Mouse (Mus musculus): ENCODE measurements around the gene Ccdc88b. TPM values are rescaled to one million over a fixed set of nuclear protein-coding genes. Genes with fewer than 3 reads are reported as not detected.

Gene Ccdc88b
- total RNA-seq, 2 experiments from 2014 or later = 0.46 to 0.59 TPM

DNA sequence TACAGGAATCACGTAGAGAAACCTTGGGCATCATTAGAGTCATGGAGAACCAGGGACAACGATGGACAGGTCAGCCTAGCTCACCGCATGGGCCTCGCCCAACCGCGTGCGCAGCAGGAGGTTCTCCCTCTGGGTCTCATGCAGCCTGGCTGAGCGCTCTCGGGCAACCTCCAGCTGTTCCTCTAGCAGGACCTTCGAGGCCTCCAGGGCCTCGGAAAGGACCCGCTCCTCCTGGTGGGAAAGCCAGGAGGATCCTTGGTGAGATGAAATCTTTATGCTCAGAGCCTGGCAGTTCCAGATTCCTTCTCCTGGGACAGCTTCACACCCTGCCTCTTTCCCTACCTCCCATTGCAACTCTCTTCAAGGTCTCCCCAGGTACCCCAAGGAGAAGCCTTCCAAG lies 3.4 kb downstream of the Ccdc88b start:
- DNase-seq = no peak
- TF ChIP-seq CTCF (IDR thresholded peaks at IDR 0.05) = no peak
- no peak overlapping the region for H3K4me3 ChIP-seq
- intact Hi-C loops (cut with DNase I) = no loop called here
- no peak overlapping the region for H3K27ac ChIP-seq

DNA sequence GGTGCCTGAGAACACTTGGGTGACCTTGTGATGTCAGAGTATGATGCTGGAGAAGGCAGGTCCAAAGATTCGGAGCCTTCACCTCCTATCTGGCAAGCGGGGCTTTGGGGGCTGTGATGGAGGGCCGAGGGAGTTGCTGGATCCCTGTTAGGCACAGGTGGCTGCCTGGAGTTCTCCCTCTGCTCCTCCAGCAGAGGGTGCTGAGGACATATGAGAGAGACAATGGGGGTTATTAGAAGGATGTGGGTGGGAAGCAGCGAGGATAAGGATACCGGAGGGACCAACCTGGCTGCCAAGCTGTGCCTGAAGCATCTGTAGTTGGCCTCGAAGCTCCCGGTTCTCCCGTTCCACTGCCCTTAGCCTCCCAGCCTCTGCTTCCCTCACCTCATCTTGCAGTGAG lies 4.1 kb downstream of the Ccdc88b start:
- DNase-seq = no peak
- intact Hi-C loops (cut with DNase I) = no loop called here
- TF ChIP-seq CTCF (IDR thresholded peaks at IDR 0.05) = peak; percentile 17; the same call in 1 of the 2 replicates
- Histone ChIP-seq H3K4me3 (no peak overlapping the region), H3K27ac (no peak overlapping the region)

DNA sequence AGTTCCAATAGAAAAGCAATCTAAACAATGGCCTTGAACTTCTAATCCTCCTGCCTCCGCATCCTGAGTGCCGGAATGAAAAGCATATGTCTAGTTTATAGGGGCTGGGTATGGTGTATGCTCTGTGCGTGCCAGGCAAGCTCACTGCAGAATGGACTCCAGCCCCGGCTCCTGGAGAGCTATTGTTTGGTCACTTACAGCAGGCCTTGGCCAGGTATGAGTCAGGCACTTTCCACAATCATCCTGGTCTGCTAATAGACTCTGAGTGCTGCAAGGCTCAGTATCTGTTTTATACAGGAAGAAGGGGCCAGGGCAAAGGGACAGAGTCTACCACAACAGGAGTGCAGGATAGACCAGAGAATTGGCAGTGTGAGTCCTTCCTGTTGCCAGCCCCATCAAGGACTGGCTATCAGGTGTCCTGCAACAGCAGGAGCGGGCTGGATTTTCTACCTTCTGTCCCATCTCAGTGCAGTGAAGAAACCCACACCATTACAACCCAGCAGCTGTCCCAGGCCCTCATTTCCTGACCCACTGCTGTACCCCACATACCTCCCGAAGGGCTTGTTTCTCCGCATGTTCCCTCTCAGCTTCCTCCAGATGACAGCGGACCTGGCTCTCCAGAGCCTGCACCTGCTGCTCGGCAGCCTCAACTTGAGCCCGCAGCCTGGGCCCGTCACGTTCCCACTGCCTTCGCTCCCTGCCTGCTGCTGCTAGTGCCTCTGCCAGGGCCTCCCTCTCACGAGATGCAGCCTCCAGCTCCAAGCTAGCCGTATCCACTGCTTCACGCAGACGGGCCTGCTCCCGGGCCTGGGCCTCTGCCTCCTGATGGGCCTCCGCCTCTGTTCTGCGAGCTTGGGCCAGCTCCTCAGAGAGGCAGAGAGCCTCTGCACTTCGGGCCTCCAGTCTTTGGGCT lies 5.4 kb downstream of the Ccdc88b start:
- DNase-seq = no peak
- intact Hi-C loops (cut with DNase I) = no loop called here
- H3K27ac ChIP-seq = no peak overlapping the region
- H3K4me3 ChIP-seq = no peak overlapping the region
- no peak for TF ChIP-seq CTCF (IDR thresholded peaks at IDR 0.05)

DNA sequence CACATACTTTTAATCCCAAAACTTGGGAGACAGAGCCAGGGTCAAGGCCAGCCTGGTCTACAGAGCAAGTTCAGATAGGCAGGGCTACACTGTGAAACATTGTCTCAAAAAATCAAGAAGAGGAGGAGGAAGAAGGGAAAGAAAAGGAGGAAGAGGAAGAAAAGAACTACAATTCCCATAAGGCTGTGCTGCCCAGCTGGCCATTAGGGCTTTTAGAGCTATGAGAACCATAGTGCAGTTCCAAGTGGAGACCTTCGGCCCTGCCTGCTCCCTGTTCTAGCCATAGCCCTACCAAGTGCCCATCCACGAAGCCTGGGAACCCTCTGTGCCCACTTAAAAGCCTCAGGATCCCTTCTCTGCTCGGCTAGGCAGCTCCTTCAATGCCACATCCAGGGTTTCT lies 6.5 kb downstream of the Ccdc88b start:
- Histone ChIP-seq H3K4me3 (no peak overlapping the region), H3K27ac (no peak overlapping the region)
- no peak for DNase-seq
- intact Hi-C loops (cut with DNase I) = no loop called here
- no peak for TF ChIP-seq CTCF (IDR thresholded peaks at IDR 0.05)

DNA sequence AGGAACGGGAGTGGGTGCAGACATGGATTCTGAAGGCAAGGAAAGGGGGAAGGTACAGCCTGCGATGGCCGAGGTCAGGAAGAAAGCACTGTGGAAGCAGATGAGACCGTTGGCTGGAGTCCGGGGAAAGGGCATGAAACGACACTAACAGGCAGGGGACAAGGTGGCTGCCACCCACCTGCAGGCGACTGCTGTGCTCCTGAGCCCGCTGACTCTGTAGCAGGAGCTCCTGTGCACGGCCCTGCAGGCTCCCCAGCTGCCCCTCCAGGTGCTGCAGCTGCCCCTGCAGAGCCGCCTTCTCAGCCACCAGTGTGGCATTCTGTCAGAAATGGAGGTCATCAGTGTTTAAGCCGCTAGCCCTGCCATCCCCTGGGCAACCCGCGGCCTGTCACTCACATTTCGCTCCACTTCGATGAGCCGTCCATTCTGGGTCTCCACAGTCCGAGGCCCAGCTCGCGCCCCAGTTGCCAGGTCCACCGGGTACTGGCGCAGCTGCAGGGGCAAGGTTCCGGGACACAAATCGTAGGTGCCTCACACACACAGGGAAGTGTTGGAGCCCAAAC lies 8.4 kb downstream of the Ccdc88b start:
- no peak overlapping the region for H3K27ac ChIP-seq
- TF ChIP-seq CTCF (IDR thresholded peaks at IDR 0.05) = no peak
- intact Hi-C loops (cut with DNase I) = no loop called here
- DNase-seq = no peak
- H3K4me3 ChIP-seq = no peak overlapping the region

DNA sequence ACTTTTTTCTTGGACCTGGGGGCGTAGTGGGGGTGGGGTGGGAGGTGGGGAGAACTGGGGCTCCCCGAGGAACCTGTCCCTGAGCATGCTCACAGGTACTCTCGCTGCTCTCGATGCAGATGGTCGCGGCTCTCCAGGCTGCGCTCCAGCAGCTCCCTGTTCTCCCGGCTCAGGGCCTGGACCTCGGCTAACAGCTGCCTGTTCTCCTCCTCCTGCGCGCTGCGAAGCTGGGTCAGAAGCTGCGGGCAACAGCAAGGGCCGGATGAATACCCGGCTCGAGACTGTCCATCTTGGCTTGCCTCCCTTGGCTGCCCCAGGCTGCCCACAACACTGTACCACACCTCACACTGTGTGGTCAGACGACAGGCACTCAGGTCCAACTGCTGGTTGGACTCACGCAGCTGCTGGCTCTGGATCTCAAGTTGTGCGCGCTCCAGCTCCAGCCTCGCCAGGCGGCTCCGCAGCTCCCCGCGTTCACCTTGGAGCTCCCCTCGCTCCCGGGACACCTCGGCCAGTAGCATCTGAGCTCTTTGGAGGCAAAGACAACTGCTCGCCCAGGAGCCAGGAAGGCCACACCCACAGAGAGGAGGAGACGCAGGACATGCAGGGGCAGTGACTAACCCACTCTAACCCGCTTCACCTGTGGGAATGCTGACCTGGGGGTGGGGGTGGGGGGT lies 10.0 kb downstream of the Ccdc88b start:
- peak overlapping the region; percentile 54 for H3K4me3 ChIP-seq
- no peak overlapping the region for H3K27ac ChIP-seq
- no peak for DNase-seq
- intact Hi-C loops (cut with DNase I) = no loop called here
- no peak for TF ChIP-seq CTCF (IDR thresholded peaks at IDR 0.05)

DNA sequence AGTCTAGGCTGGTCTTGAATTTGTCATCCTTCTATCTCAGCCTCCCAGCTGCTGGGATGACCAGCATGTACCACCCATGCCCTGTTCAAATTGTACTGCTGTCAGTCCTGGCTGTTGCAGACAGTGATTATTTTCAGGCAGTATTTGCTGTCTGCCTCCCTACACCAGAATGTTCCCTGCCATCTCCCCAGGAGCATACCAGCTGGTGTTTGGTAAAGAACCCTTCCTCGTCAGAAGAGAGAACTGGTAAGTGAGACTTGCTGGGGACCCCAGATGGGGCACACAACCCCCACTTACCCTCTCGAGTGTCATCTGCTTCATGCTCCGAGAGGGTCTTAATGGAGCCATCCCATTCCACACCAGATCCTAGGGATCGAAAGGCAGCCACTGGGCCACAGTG lies 12.0 kb downstream of the Ccdc88b start:
- DNase-seq = no peak
- intact Hi-C loops (cut with DNase I) = no loop called here
- H3K27ac ChIP-seq = no peak overlapping the region
- no peak overlapping the region for H3K4me3 ChIP-seq
- TF ChIP-seq CTCF (IDR thresholded peaks at IDR 0.05) = no peak

DNA sequence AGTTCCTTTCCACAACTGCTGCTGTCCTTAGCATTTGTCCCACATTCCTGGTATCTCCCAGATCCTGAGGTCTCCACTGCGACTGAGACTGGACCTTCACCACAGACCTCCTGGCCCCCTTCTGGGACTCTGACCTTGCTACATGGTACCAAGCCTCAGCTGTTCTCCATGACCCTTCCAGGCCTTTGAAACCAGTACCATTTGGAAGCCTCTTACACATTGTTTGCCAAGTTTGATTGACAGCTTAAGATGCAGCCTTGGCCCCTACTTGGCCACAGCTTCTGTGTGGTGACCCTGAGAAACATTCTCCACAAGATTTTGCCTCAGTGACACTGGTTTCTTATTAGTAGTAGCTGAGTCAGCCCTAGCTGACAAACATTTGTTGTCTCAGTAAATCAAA lies 15.7 kb downstream of the Ccdc88b start:
- no peak overlapping the region for H3K4me3 ChIP-seq
- H3K27ac ChIP-seq = no peak overlapping the region
- no peak for DNase-seq
- no peak for TF ChIP-seq CTCF (IDR thresholded peaks at IDR 0.05)
- intact Hi-C loops (cut with DNase I) = no loop called here

DNA sequence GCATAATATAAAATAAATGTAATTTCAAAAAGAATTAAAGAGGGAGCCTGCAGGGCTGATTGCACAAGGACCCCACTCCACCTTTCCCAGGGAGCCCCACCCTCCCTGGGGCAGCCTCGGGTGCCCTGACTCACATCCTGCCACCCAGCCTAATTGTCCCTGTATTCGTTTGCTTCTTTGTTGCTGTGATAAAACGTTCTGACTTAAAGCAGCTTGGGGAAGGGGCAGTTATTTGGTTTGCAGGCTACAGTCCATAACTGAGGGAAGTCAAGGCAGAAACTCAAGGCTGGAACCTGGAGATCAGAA lies 16.8 kb downstream of the Ccdc88b start:
- intact Hi-C loops (cut with DNase I) = no loop called here
- no peak for TF ChIP-seq CTCF (IDR thresholded peaks at IDR 0.05)
- peak overlapping the region; percentile 83; the same call in 1 of the 2 replicates for H3K27ac ChIP-seq
- DNase-seq = no peak
- H3K4me3 ChIP-seq = peak overlapping the region; percentile 91

DNA sequence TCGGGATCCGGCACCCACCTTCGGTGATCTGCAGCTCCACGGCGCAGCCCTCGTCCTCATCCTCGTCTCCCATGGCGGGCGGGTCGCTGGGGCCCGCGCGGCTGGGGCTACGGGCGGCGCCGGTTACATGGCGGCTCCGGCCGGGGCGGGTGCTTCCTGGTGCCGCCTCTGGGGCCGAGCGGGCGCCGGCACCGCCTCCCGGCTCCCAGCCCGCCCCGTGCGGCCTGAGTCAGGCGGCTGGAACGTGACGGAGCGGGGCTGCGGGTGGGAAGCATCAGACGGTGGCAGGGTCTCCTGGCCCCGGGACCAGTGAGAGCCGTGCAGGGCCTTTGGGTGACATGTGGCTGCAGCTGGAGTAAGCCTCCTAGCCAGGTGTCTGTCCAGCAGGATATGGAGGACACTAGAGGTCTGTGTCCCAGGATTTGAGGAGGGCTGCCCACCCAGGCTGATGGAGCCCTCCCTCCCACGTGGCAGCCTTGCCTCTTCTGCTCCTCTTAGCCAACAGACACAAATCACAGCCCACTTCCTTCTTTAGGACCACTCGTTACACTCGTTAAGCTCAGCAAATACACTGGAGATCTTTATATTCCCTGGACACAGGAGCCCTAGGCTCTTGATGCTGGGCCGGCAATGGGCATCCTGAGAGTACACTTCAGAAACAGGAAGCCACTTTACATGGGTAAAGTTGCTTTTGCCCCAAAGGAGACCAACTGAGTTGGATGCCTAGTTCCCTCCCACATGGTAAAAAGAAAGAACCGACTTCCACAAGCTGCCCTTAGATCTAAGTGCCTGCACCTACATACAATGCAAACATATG lies 17.3 kb downstream of the Ccdc88b start, which contains the start of gene Rps6ka4:
Rps6ka4 (minus strand) TSS at position 162 of the 817 bp plus-strand sequence.
- Histone ChIP-seq H3K27ac (peak within 1 kb of the TSS; percentile 83), H3K4me3 (peak within 1 kb of the TSS; percentile 91)
- intact Hi-C loops (cut with DNase I) = no loop called here
- peak; percentile 89 for DNase-seq
- TF ChIP-seq CTCF (IDR thresholded peaks at IDR 0.05) = peak; percentile 14; the same call in 1 of the 2 replicates

DNA sequence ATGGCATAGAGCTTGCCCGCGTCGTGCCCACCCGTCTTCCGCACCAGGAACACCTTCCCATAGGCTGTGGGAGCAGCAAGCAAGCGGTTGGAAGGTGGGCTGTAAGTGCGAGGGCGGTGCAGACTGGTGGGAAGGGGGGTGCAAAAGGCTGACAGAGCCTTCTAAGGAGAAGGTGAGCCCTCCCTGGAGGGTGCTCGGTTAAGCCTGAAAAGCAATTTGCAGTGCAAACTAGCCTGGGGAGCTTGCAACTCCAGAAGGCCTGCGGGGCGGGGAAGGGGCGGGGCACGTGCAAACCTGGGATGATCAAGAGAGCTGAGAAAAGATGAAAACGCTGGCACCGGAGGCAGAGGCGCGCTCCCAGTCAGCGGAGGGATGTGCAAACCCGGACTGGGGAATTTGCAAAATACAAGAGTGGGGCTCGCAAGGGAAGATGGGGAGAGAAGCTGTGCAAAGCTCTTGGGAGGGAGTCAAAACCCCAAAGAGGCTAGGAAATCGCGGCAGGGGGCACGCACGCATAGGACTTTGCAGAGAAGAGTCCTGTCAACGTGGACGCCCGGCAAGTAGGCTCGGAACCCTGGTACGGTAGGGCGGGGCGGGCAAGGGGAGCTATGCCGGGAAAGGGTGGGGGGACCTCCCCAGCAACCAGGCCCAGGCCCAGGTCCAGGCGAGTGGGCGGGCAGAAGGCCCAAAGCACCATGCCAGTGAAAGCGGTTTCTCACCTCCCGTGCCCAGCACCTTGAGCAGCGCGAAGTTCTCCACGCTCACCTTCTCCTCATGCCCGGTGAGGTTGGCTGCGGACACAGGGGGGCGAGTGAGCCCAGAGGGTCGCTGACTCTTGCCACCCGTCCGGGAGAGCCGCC lies 18.2 kb downstream of the Ccdc88b start:
- H3K27ac ChIP-seq = peak overlapping the region; percentile 83
- TF ChIP-seq CTCF (IDR thresholded peaks at IDR 0.05) = no peak
- peak; percentile 52 for DNase-seq
- intact Hi-C loops (cut with DNase I) = loop anchor here (5.0 kb wide), 1 partner anchor 67 kb away; the partner anchor contains the start of gene Trmt112
- peak overlapping the region; percentile 91 for H3K4me3 ChIP-seq
